Mouse (Mus musculus): Measurements from ENCODE around the gene Dennd4b. TPM values are rescaled to one million over a fixed set of nuclear protein-coding genes. Genes with fewer than 3 reads are reported as not detected.

Gene Dennd4b
- 4.0 and 4.5 TPM in 2 replicates for polyA plus RNA-seq (2015; fragmentation: Nextera tagmentation; extraction: Ambion mirVana)

DNA sequence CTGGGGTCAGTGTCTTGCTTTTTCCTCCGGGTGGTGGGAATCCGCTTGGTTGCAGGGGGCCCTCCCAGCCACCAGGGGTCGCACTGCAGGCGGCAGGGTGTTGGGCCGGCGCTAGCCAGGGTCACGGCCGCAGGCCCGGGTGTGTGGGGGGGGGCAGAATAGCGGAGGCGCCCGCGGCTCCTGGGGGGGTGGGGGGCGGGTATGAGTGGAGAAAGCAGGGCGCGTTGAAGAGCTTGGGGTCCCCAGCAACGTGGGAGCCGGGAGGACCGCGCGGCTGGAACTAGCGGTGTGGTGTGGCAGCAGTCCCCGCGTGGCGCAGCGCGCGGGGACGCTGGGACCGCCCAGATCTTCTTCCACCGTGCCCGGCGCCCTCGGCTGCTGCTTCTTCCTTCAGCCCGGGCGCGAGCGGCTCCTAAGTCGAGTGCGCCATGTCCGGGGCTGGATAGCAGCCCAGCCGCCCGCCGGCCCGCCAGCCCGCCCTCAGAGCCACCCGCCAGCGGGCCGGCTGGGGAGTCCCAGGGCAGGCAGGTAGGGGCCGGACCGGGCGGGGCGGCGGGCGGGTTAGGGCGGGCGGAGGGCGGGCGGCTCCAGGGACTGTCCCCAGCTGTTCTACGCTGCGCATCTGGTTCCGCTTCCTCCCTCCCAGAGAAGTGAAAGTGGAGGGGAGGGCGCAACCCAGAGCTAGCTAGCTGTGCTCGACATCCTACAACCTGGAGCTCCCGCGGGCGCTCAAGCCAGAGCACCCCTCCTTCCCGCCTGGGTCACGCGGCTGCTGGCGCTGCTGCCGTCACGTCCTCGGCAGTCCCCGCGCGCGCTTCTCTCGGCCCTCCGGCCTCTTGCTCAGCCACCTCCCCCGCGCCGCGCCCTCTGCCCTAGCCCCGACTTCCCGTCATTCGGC lies at the start of gene Dennd4b:
Gene Dennd4b, plus strand, starts transcription at position 152 of the 898 bp plus-strand sequence.
- peak within 1 kb of the TSS; percentile 86 for H3K9ac ChIP-seq
- H3K4me3 ChIP-seq (replicated peaks), result peak within 1 kb of the TSS; percentile 78
- H3K27me3 ChIP-seq, result no peaks in the 10 kb centered on the region
- H3K9me3 ChIP-seq (replicated peaks), result no peaks in the 10 kb centered on the region
- ATAC-seq (ENCODE audit: insufficient number of reproducible peaks, low FRiP score, low TSS enrichment, low read depth), result peak; percentile 93
- H3K4me1 ChIP-seq, result peaks cover 19% of the 10 kb centered on the region
- peak within 1 kb of the TSS; percentile 97 for H3K27ac ChIP-seq (replicated peaks)
- peaks cover 48% of the 10 kb centered on the region for H3K36me3 ChIP-seq
- H3K4me2 ChIP-seq (replicated peaks), result peak within 1 kb of the TSS; percentile 70
- WGBS, result under 1% methylated on average over 86 of the region's 87 CpGs

DNA sequence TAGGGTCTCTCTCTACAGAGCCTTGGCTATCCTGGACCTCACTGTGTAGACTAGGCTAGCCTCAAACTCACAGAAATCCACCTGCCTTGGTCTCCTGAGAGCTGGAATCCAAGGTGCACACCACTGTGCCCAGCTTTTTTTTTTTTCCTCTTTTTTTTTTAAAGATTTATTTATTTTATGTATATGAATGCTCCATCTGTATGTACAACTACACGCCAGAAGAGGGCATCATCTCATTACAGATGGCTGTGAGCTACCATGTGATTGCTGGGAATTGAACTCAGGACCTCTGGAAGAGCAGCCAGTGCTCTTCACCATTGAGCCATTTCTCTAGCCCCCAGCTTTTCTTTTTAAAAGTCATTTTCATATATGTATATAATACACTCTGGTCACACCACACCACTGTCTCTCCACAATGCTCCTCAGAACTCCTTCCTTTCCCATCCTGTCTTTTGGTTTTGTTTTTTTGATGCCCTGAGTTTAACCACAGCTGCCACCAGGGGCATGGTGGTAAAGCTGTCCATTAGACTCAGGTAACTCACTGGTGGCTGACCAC lies 49.1 kb upstream of the Dennd4b start:
- no peaks in the 10 kb centered on the region for H3K27me3 ChIP-seq
- no peak overlapping the region for H3K27ac ChIP-seq (replicated peaks)
- H3K4me3 ChIP-seq (replicated peaks), result no peak overlapping the region
- H3K36me3 ChIP-seq, result peaks cover 12% of the 10 kb centered on the region
- peaks cover 26% of the 10 kb centered on the region for H3K4me1 ChIP-seq
- no peaks in the 10 kb centered on the region for H3K9me3 ChIP-seq (replicated peaks)
- no peak overlapping the region for H3K9ac ChIP-seq
- H3K4me2 ChIP-seq (replicated peaks), result no peak overlapping the region
- WGBS, result 33% methylated on average over 1 of the region's 1 CpGs
- no peak for ATAC-seq (ENCODE audit: insufficient number of reproducible peaks, low FRiP score, low TSS enrichment, low read depth)

GRCm38 (mm10) chr3:90220088-90220487 lies 44.9 kb upstream of the Dennd4b start:
- Histone ChIP-seq H3K9ac (peak overlapping the region; percentile 44; the same call in 1 of the 2 replicates), H3K9me3 (replicated peaks) (no peaks in the 10 kb centered on the region), H3K36me3 (peaks cover 14% of the 10 kb centered on the region), H3K4me3 (replicated peaks) (peak overlapping the region; percentile 57), H3K4me2 (replicated peaks) (peak overlapping the region; percentile 76), H3K27ac (replicated peaks) (peak overlapping the region; percentile 87), H3K4me1 (peaks cover 11% of the 10 kb centered on the region), H3K27me3 (no peaks in the 10 kb centered on the region)
- WGBS, result 10% methylated on average over 6 of the region's 6 CpGs
- no peak for ATAC-seq (ENCODE audit: insufficient number of reproducible peaks, low FRiP score, low TSS enrichment, low read depth)

- H3K36me3 ChIP-seq, result peaks cover 19% of the 10 kb centered on the region
- H3K9me3 ChIP-seq (replicated peaks), result no peaks in the 10 kb centered on the region
- H3K27me3 ChIP-seq, result no peaks in the 10 kb centered on the region
- peak; percentile 90 for ATAC-seq (ENCODE audit: insufficient number of reproducible peaks, low FRiP score, low TSS enrichment, low read depth)
- peak overlapping the region; percentile 87 for H3K27ac ChIP-seq (replicated peaks)
- H3K4me2 ChIP-seq (replicated peaks), result peak overlapping the region; percentile 76
- H3K9ac ChIP-seq, result peak overlapping the region; percentile 44
- WGBS, result 1% methylated on average over 20 of the region's 20 CpGs
- H3K4me1 ChIP-seq, result peaks cover 11% of the 10 kb centered on the region
- H3K4me3 ChIP-seq (replicated peaks), result peak overlapping the region; percentile 57
These were observed 44.4 kb upstream of the Dennd4b start for GRCm38 (mm10) chr3:90220531-90220951.

GRCm38 (mm10) chr3:90221123-90221522 lies 43.9 kb upstream of the Dennd4b start:
- Histone ChIP-seq H3K4me2 (replicated peaks) (peak overlapping the region; percentile 76), H3K27me3 (no peaks in the 10 kb centered on the region), H3K4me3 (replicated peaks) (peak overlapping the region; percentile 57), H3K27ac (replicated peaks) (peak overlapping the region; percentile 87; the same call in 1 of the 2 replicates), H3K4me1 (peaks cover 11% of the 10 kb centered on the region), H3K9me3 (replicated peaks) (no peaks in the 10 kb centered on the region), H3K36me3 (peaks cover 25% of the 10 kb centered on the region), H3K9ac (peak overlapping the region; percentile 44)
- WGBS, result 15% methylated on average over 5 of the region's 5 CpGs
- ATAC-seq (ENCODE audit: insufficient number of reproducible peaks, low FRiP score, low TSS enrichment, low read depth), result no peak

DNA sequence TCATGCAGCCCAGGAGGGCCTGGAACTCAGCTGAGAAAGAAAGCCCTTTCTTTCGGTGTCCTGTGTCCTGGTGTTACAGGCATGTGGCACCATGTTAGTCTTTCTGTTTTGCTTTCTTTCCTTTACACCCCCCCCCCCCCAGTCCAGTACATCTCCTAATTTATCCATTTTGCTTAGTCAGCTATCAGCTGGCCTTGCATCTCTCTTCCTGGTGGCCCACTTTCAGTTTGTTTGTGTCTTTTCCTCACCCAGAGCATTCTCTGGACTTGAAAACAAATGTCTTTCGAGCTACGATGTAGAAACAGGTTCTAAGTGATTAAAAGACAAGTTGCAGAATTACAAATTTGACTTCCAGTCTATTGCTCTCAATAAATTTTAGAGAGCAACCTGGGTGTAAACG lies 42.5 kb upstream of the Dennd4b start:
- ATAC-seq (ENCODE audit: insufficient number of reproducible peaks, low FRiP score, low TSS enrichment, low read depth), result no peak
- peaks cover 25% of the 10 kb centered on the region for H3K36me3 ChIP-seq
- H3K4me3 ChIP-seq (replicated peaks), result no peak overlapping the region
- no peak overlapping the region for H3K9ac ChIP-seq
- no peaks in the 10 kb centered on the region for H3K9me3 ChIP-seq (replicated peaks)
- no peak overlapping the region for H3K27ac ChIP-seq (replicated peaks)
- 92% methylated on average over 4 of the region's 4 CpGs for WGBS
- 0 out of 2 replicates have a peak overlapping the region, but pooled peaks have one; percentile 76 for H3K4me2 ChIP-seq (replicated peaks)
- H3K27me3 ChIP-seq, result no peaks in the 10 kb centered on the region
- H3K4me1 ChIP-seq, result peaks cover 11% of the 10 kb centered on the region

DNA sequence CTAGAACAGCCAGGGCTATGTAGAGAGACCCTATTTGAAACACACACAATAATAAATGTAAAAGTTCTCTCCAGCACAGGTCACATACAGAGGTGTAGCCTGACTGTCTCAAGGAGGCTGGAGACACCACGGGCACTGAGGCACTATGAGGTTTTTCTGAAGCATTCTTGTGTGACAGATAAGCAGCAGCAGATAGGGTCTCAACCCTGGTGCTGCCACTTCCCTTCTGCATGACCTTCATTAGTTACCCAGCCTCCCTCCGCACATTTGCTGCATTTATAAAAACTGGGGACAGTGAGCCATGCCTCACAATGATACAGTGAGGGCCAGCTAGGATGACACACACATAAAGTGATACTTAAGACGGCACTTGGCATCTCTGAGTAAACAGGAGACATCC lies 42.0 kb upstream of the Dennd4b start:
- Histone ChIP-seq H3K9ac (no peak overlapping the region), H3K27ac (replicated peaks) (no peak overlapping the region), H3K4me2 (replicated peaks) (no peak overlapping the region), H3K36me3 (peaks cover 25% of the 10 kb centered on the region), H3K4me3 (replicated peaks) (no peak overlapping the region), H3K27me3 (no peaks in the 10 kb centered on the region), H3K4me1 (peaks cover 11% of the 10 kb centered on the region), H3K9me3 (replicated peaks) (no peaks in the 10 kb centered on the region)
- WGBS, result 81% methylated on average over 3 of the region's 3 CpGs
- ATAC-seq (ENCODE audit: insufficient number of reproducible peaks, low FRiP score, low TSS enrichment, low read depth), result no peak

GRCm38 (mm10) chr3:90224331-90224730 lies 40.7 kb upstream of the Dennd4b start:
- Histone ChIP-seq H3K9me3 (replicated peaks) (no peaks in the 10 kb centered on the region), H3K9ac (no peak overlapping the region), H3K36me3 (peaks cover 25% of the 10 kb centered on the region), H3K4me1 (peaks cover 11% of the 10 kb centered on the region), H3K27me3 (no peaks in the 10 kb centered on the region), H3K4me3 (replicated peaks) (no peak overlapping the region), H3K4me2 (replicated peaks) (no peak overlapping the region), H3K27ac (replicated peaks) (no peak overlapping the region)
- 79% methylated on average over 10 of the region's 10 CpGs for WGBS
- ATAC-seq (ENCODE audit: insufficient number of reproducible peaks, low FRiP score, low TSS enrichment, low read depth), result no peak

- ATAC-seq (ENCODE audit: insufficient number of reproducible peaks, low FRiP score, low TSS enrichment, low read depth), result no peak
- Histone ChIP-seq H3K4me1 (peaks cover 9% of the 10 kb centered on the region), H3K27me3 (no peaks in the 10 kb centered on the region), H3K36me3 (peaks cover 22% of the 10 kb centered on the region), H3K4me2 (replicated peaks) (peak overlapping the region; percentile 73), H3K4me3 (replicated peaks) (peak overlapping the region; percentile 88), H3K9me3 (replicated peaks) (no peaks in the 10 kb centered on the region), H3K9ac (0 out of 2 replicates have a peak overlapping the region, but pooled peaks have one; percentile 10), H3K27ac (replicated peaks) (peak overlapping the region; percentile 95)
- WGBS, result 16% methylated on average over 8 of the region's 8 CpGs
These were observed 33.9 kb upstream of the Dennd4b start for GRCm38 (mm10) chr3:90231075-90231474.

DNA sequence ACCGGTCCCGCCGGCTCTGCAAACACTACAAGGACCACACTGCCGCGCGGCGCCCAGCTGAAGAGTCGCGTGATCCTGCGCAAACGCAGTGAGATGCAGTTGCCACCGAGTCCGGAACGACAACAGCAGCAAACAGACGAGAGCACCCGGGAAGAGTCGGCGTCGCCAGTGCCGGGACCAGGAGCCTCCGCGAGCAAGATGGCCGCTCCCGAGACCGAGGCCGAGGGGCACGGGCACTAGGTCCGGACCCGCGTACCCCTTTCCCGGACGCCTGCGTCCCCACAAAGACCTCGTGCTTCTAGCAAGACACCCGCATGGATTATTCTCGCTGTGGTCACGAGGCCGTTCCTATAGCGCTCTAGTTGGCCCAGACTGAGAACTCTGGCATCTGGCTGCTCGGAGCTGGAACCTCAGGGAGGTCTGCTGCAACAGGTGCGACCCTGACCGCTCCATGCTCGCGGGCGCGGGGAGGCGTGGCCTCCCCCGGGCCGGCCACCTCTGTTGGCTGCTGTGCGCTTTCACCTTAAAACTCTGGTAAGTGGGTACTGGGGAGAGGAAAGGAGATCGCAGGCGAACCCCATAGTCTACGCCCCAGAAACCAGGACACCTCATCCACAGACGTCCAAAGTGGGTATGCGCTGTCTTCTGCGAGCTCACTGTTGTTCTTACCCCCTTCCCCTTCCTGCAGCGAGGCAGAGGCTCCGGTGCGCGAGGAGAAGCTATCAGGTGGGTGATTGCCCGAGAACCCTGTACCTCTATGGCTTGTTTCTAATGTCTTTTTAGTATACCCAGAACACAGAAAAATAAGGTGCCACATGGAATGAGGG lies 33.3 kb upstream of the Dennd4b start, which contains the start of gene Jtb:
Gene Jtb, plus strand, starts transcription at position 91 of the 827 bp plus-strand sequence.
- WGBS, result under 1% methylated on average over 61 of the region's 61 CpGs
- peaks cover 9% of the 10 kb centered on the region for H3K4me1 ChIP-seq
- ATAC-seq (ENCODE audit: insufficient number of reproducible peaks, low FRiP score, low TSS enrichment, low read depth), result peak; percentile 94
- no peaks in the 10 kb centered on the region for H3K9me3 ChIP-seq (replicated peaks)
- peak within 1 kb of the TSS; percentile 85 for H3K9ac ChIP-seq
- peak within 1 kb of the TSS; percentile 88 for H3K4me3 ChIP-seq (replicated peaks)
- H3K36me3 ChIP-seq, result peaks cover 26% of the 10 kb centered on the region
- peak within 1 kb of the TSS; percentile 73 for H3K4me2 ChIP-seq (replicated peaks)
- H3K27ac ChIP-seq (replicated peaks), result peak within 1 kb of the TSS; percentile 95
- H3K27me3 ChIP-seq, result no peaks in the 10 kb centered on the region
